Mouse (Mus musculus) thymus, adult 2 months (tissue): Measurements from ENCODE around the gene Rbm44. TPM values are rescaled to one million over a fixed set of nuclear protein-coding genes. Genes with fewer than 3 reads are reported as not detected.

ENCODE experiments used
- DNase-seq: peaks from one replicate; pipeline ENCODE4 v3.0.0; 2021
- H3K27ac ChIP-seq: fragments of 200-500 bp; 2 replicates; pipeline ENCODE4 v1.5.1; 2012; ENCODE audit warnings: low read length, control low read depth; ENCODE audit not compliant: control insufficient read depth, insufficient read depth
- H3K27me3 ChIP-seq: fragments of 200-500 bp; 2 replicates; pipeline ENCODE4 v1.6.1; 2012; ENCODE audit warnings: mild to moderate bottlenecking, low read length, moderate library complexity, mixed read lengths; ENCODE audit not compliant: control insufficient read depth, insufficient read depth
- H3K36me3 ChIP-seq: fragments of 200-500 bp; 2 replicates; pipeline ENCODE4 v1.6.1; 2012; ENCODE audit warnings: mild to moderate bottlenecking, low read length, moderate library complexity; ENCODE audit not compliant: control insufficient read depth, insufficient read depth
- H3K4me1 ChIP-seq: fragments of 200-500 bp; replicated peaks from 2 replicates; pipeline ENCODE4 v1.6.1; 2012; ENCODE audit warnings: low read length; ENCODE audit not compliant: control insufficient read depth, insufficient read depth
- H3K4me3 ChIP-seq: fragments of 200-500 bp; 2 replicates; pipeline ENCODE4 v1.5.1; 2012; ENCODE audit warnings: mild to moderate bottlenecking, low read length, control low read depth, moderate library complexity; ENCODE audit not compliant: control insufficient read depth, insufficient read depth
- CTCF ChIP-seq: fragments of 200-500 bp; IDR thresholded peaks from 2 replicates; pipeline ENCODE4 v1.5.1; 2012; ENCODE audit warnings: mild to moderate bottlenecking, control low read depth, low read length, moderate library complexity, borderline replicate concordance; ENCODE audit not compliant: control insufficient read depth, poor library complexity, insufficient read depth; ENCODE audit errors: extremely low read depth
- POLR2A ChIP-seq: fragments of 200-500 bp; IDR thresholded peaks from 2 replicates; pipeline ENCODE4 v1.6.1; 2012; ENCODE audit warnings: mild to moderate bottlenecking, low read length, control low read depth, moderate library complexity; ENCODE audit not compliant: control insufficient read depth, poor library complexity, insufficient read depth; ENCODE audit errors: extremely low read depth
- WGBS: fragments of 180-500 bp; shearing (Covaris S2); methylation state at CpG from one replicate; pipeline ENCODE4 v1.1.7; 2018; 5-methylcytosine and 5-hydroxymethylcytosine counted together
- polyA plus RNA-seq: library from polyadenylated mRNA; depleted of rRNA; stranded (reverse); fragments of >200 nt; gene quantifications from 2 replicates; pipeline ENCODE4 v1.2.3, GENCODE M21; 2012

The Rbm44 gene
- polyA plus RNA-seq, 1 experiment = 0.27 TPM

GRCm38 (mm10) chr1:91187786-91188640 lies 43.1 kb downstream of the Rbm44 start:
- WGBS = 28% methylated on average over 7 of the region's 7 CpGs
- Histone ChIP-seq H3K36me3 (peaks cover 18% of the 10 kb centered on the region), H3K4me1 (peaks cover 74% of the 10 kb centered on the region), H3K27me3 (no peaks in the 10 kb centered on the region), H3K27ac (peak overlapping the region; percentile 97), H3K4me3 (no peak overlapping the region)
- TF ChIP-seq POLR2A (no peak), CTCF (no peak)
- peak; percentile 43 for DNase-seq

DNA sequence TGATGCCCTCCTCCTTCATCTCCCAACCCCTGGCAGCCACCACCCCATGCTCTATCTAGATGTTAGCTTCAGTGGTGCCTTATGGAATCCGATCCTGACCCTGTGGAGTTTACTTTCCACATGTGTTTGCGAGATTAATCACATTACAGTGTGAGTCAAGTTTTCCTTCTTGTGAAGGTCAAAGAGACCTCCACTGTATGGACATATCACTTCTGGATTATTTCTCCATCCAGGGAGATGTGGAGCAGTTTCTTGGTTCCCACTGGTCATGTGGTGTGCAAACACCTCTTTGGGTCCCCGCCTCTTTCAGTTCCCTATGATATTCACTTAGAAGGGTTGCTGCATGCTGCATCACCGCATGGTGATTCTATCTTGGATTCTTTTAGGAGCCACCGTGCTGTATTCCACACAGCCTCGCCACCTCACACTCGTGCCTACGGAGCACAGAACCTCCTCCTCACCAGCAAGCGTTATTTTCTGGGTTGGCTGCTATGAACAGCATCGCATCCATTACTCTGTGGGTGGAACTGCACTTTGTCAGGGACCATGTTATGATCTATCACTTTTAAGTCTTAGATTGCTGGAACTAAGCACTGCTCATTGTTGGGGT lies 44.1 kb downstream of the Rbm44 start:
- no peak overlapping the region for H3K4me3 ChIP-seq
- H3K36me3 ChIP-seq = peaks cover 18% of the 10 kb centered on the region
- peak overlapping the region; percentile 97 for H3K27ac ChIP-seq
- DNase-seq = no peak
- WGBS = 94% methylated on average over 10 of the region's 10 CpGs
- TF ChIP-seq CTCF = no peak
- no peak for TF ChIP-seq POLR2A
- H3K4me1 ChIP-seq = peaks cover 79% of the 10 kb centered on the region
- no peaks in the 10 kb centered on the region for H3K27me3 ChIP-seq

GRCm38 (mm10) chr1:91192184-91192583 lies 47.3 kb downstream of the Rbm44 start:
- peaks cover 24% of the 10 kb centered on the region for H3K36me3 ChIP-seq
- 34% methylated on average over 8 of the region's 8 CpGs for WGBS
- peak; percentile 40 for DNase-seq
- peak overlapping the region; percentile 97 for H3K27ac ChIP-seq
- H3K27me3 ChIP-seq = no peaks in the 10 kb centered on the region
- H3K4me3 ChIP-seq = no peak overlapping the region
- TF ChIP-seq CTCF (no peak), POLR2A (no peak)
- peaks cover 79% of the 10 kb centered on the region for H3K4me1 ChIP-seq

DNA sequence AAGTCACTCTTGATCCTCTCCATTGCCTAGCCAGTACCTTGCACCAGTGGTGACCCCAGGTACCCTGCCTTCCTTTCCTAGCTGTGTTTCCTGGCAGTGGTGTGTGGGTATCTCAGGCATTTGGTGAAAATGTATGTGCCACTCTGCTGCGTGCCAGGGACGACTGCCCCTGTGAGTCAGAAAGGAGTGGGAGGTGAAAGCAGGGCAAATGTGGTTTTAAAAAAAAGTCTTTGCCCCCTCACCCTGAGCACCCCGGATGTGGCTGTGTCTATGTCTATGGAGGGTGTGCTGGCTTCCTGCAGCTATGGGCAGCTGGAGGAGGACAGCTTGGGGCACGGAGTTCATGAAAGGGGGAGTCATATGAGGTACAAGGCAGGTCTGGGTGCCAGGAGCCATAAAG lies 48.4 kb downstream of the Rbm44 start:
- Histone ChIP-seq H3K36me3 (peaks cover 32% of the 10 kb centered on the region), H3K27ac (peak overlapping the region; percentile 97), H3K27me3 (no peaks in the 10 kb centered on the region), H3K4me1 (peaks cover 73% of the 10 kb centered on the region), H3K4me3 (peak overlapping the region; percentile 7; the same call in 1 of the 2 replicates)
- DNase-seq = peak; percentile 85
- WGBS = 10% methylated on average over 4 of the region's 4 CpGs
- peak; percentile 78 for TF ChIP-seq POLR2A
- TF ChIP-seq CTCF = 0 out of 2 replicates have a peak, but pooled peaks have one; percentile 8

DNA sequence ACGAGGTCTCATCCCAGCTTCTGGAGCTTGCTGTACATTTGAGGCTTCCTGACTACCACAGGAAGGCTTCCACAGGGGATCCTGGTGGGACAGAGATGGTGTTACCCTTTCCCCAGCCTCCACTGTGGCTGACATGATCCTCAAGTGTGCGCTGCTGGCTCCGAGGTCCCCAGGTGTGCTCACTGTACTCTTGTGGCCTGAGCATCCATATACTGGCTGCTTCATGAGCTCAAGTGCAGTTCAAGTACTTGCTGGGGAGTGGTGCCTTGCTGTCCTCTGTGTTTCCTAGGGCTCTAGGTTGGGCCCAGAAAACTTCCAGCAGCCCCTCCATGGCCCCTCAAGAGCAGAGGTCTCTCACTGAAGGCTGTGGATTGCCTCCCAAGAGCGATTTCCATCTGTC lies 48.8 kb downstream of the Rbm44 start:
- no peaks in the 10 kb centered on the region for H3K27me3 ChIP-seq
- H3K36me3 ChIP-seq = peaks cover 32% of the 10 kb centered on the region
- peak overlapping the region; percentile 97 for H3K27ac ChIP-seq
- H3K4me1 ChIP-seq = peaks cover 69% of the 10 kb centered on the region
- TF ChIP-seq POLR2A (no peak), CTCF (no peak)
- no peak for DNase-seq
- no peak overlapping the region for H3K4me3 ChIP-seq
- whole genome bisulfite sequencing = 43% methylated on average over 4 of the region's 4 CpGs

- H3K4me3 ChIP-seq = no peak overlapping the region
- WGBS = 98% methylated on average over 10 of the region's 10 CpGs
These were observed 54.9 kb downstream of the Rbm44 start for GRCm38 (mm10) chr1:91199793-91200192.

More at GRCm38 (mm10) chr1:91199793-91200192, 54.9 kb downstream of the Rbm44 start:
- H3K27ac ChIP-seq = no peak overlapping the region
- TF ChIP-seq CTCF = no peak
- no peak for TF ChIP-seq POLR2A
- peaks cover 70% of the 10 kb centered on the region for H3K36me3 ChIP-seq
- H3K4me1 ChIP-seq = peaks cover 35% of the 10 kb centered on the region
- no peaks in the 10 kb centered on the region for H3K27me3 ChIP-seq
- DNase-seq = no peak
